Comparison of ENCODE assay signal across 9 mouse cellular contexts in the genomic region with DNA sequence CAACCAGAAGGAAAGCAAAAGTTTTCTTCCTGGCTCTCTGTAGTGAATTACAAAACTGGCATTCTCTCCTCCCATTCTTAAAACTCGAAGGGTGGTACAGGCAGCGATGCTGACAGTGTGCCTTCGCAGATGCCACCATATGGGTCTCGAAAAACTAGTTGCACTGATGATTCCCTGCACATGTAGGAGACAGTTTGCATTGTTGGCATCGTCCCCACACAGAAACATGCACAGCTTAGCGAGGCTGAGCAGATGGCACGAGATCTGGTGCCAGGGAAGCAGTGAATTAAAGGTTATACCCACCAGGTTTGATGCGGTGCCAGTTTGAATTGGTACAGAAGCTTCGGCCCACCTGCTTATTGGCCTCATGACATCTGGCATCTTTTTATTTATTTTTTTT.
DNase-seq lines count a peak whose midpoint lies in the region; TF ChIP-seq lines count a peak whose summit lies in the region.
"Had no signal": no experiment of that assay in that cellular context is flagged by ENCODE, and none has a peak within 500 bp of the region (broad histone marks: within the 10 kb centered on the region; RNA-seq: fewer than 3 reads in every experiment).

No protein-coding gene starts in this region.

- no peak overlapping the region; the same call in 1 of the 2 replicates for H3K4me3 ChIP-seq in olfactory bulb, adult 2 months (ENCODE audit: insufficient read depth, low read depth, low read length)
- H3K4me3 ChIP-seq: heart, embryonic 15.5 days had no signal

- peaks cover 5% of the 10 kb centered on the region for H3K4me1 ChIP-seq in olfactory bulb, adult 2 months (ENCODE audit: control insufficient read depth, insufficient read depth, low read length)
- H3K4me1 ChIP-seq: heart, embryonic 15.5 days had no signal

- H3K27ac ChIP-seq in olfactory bulb, adult 2 months (ENCODE audit: insufficient read depth, low read depth, low read length) = peak overlapping the region; percentile 44; the same call in 1 of the 2 replicates
- H3K27ac ChIP-seq: heart, embryonic 15.5 days had no signal

- no peak for TF ChIP-seq POLR2A in olfactory bulb, adult 2 months (IDR thresholded peaks at IDR 0.05; ENCODE audit: insufficient read depth, low read depth, low read length)

- no peak for TF ChIP-seq CTCF in olfactory bulb, adult 2 months (IDR thresholded peaks at IDR 0.05; ENCODE audit: insufficient read depth, low read depth, low read length)

- 14% methylated on average over 9 of the region's 9 CpGs for WGBS in olfactory bulb, adult 2 months

- peak; percentile 98 for DNase-seq in cerebellum, adult 11 months
- peak; percentile 53 to 91 for DNase-seq in cerebellum, postnatal 4 days (ENCODE audit: low spot score in 2 of 2)
- peak; percentile 90 to 92 for DNase-seq in layer of hippocampus, postnatal 10 days (ENCODE audit: low spot score in 2 of 2)
- no peak for DNase-seq in adrenal gland, adult (ENCODE audit: inconsistent age in 2 of 2, low spot score in 1 of 2)
- no peak for DNase-seq in lung, postnatal 10 days
- DNase-seq in kidney, postnatal 10 days = no peak
- DNase-seq: thymus, postnatal 36 days had no signal

Comparison
In these comparisons a context has a peak if more than half of its experiments do, and no peak if none do; other contexts are left out.
1. DNase-seq: peak in cerebellum, adult 11 months (single experiment), cerebellum, postnatal 4 days (2 of 2) and layer of hippocampus, postnatal 10 days (2 of 2); none in adrenal gland, adult (0 of 2), lung, postnatal 10 days (single experiment) and kidney, postnatal 10 days (single experiment).